Mouse (Mus musculus) forebrain, embryonic 16.5 days (tissue): ENCODE data around the gene Prg3. TPM values are rescaled to one million over a fixed set of nuclear protein-coding genes. Genes with fewer than 3 reads are reported as not detected.

Experiments
- ATAC-seq: fragments of 200-750 bp; cut with Nextera tagmentation; 2 replicates; pipeline ENCODE4 v1.8.0; 2017; ENCODE audit warnings: mild to moderate bottlenecking, moderate library complexity
- H3K27ac ChIP-seq: fragments of 300-500 bp; sonication (generic); 2 replicates; pipeline ENCODE4 v1.5.1; 2014; ENCODE audit warnings: low read length, control low read depth
- H3K27me3 ChIP-seq: fragments of 300-500 bp; sonication (generic); replicated peaks from 2 replicates; pipeline ENCODE4 v1.6.1; 2014; ENCODE audit warnings: low read length; ENCODE audit not compliant: control insufficient read depth, insufficient read depth
- H3K36me3 ChIP-seq: fragments of 300-500 bp; sonication (generic); 2 replicates; pipeline ENCODE4 v1.6.1; 2014; ENCODE audit not compliant: control insufficient read depth, insufficient read depth
- H3K4me1 ChIP-seq: fragments of 300-500 bp; sonication (generic); replicated peaks from 2 replicates; pipeline ENCODE4 v1.6.1; 2014; ENCODE audit warnings: low read length; ENCODE audit not compliant: control insufficient read depth, insufficient read depth
- H3K4me2 ChIP-seq: fragments of 300-500 bp; sonication (generic); 2 replicates; pipeline ENCODE4 v1.6.1; 2014; ENCODE audit warnings: mild to moderate bottlenecking, low read length, control low read depth
- H3K4me3 ChIP-seq: fragments of 300-500 bp; sonication (generic); replicated peaks from 2 replicates; pipeline ENCODE4 v1.5.1; 2014; ENCODE audit warnings: mild to moderate bottlenecking, low read length, control low read depth
- H3K9ac ChIP-seq: fragments of 300-500 bp; sonication (generic); replicated peaks from 2 replicates; pipeline ENCODE4 v1.6.1; 2014; ENCODE audit warnings: low read depth, low read length, control low read depth
- H3K9me3 ChIP-seq: fragments of 300-500 bp; sonication (generic); 2 replicates; pipeline ENCODE4 v1.6.1; 2016; ENCODE audit warnings: low read length; ENCODE audit not compliant: control insufficient read depth
- WGBS: fragments of 180-500 bp; shearing (Covaris S2); extraction: QIAGEN DNeasy Blood & Tissue Kit; methylation state at CpG from one replicate; pipeline ENCODE4 v1.1.7; 2014; 5-methylcytosine and 5-hydroxymethylcytosine counted together
- polyA plus RNA-seq: library from polyadenylated mRNA; unstranded; fragments of >200 nt; fragmentation: Nextera tagmentation; extraction: Ambion mirVana; gene quantifications from 2 replicates; pipeline ENCODE4 v1.2.1, GENCODE M21; 2015

Prg3 gene
- not detected in 2 replicates for polyA plus RNA-seq

DNA sequence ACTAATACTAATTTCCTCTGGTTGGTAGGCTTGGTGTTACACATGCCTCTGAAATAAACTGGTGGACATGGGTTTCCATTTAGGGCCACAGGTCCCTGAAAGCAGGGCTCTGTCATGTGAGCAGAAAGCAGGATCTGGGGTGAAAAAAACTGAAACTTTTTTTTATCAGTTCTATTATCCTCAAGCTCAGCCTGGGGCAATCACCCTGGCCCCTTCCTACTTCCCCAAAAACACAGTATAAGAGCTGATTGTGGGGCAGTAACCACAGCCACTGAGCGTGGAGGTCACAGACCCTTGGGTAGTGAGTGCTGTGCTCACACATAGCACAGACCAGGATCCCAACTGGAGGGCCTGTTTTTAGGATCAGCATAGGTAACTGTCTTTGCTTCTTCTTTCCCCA, at the start of gene Prg3:
Gene Prg3 (plus strand): TSS at position 286 of the 400 bp plus-strand sequence.
- no peaks in the 10 kb centered on the region for H3K36me3 ChIP-seq
- H3K27ac ChIP-seq: no peak within 1 kb of the TSS
- H3K4me1 ChIP-seq: no peaks in the 10 kb centered on the region
- no peak within 1 kb of the TSS for H3K9ac ChIP-seq
- H3K4me2 ChIP-seq: no peak within 1 kb of the TSS
- H3K27me3 ChIP-seq: no peaks in the 10 kb centered on the region
- no peak for ATAC-seq
- 89% methylated on average over 1 of the region's 1 CpGs for WGBS
- no peak within 1 kb of the TSS for H3K4me3 ChIP-seq
- no peaks in the 10 kb centered on the region for H3K9me3 ChIP-seq

DNA sequence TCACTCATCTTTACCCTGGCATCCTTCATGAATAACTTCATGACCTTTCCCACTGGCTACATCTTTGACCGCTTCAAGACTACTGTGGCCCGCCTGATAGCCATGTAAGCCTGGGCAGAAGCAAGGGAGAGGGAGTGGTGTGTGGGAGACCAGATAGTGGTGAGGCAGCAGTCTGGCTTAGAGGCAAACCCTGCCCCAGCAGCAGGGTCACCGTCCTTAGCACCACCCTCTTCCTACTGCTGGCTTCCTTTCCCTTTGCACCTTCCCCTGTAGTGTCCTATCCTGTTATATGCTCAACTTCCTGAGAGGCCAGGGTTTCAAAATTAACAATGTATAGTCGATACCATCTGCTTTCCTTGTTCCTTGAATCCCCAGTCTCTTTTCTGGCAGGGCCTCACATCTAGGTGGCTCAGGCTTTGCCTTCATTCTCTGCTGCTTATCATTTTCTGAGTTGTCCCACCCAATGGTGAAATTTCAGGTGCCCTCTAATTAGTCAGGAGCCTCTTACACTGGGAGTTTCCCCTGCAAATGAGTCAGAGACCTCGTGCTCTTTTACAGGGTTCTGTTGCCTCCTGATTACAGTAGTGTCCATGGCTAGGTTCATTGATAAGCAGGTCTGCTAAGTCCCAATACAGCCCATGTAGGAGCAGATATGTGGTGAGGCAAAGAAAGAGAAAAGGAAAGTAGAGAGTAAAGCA, 49.6 kb upstream of the Prg3 start:
- Histone ChIP-seq H3K36me3 (no peaks in the 10 kb centered on the region), H3K4me2 (no peak overlapping the region), H3K27ac (no peak overlapping the region), H3K4me1 (peaks cover 3% of the 10 kb centered on the region; the same call in 1 of the 2 replicates), H3K4me3 (no peak overlapping the region), H3K9ac (no peak overlapping the region), H3K27me3 (no peaks in the 10 kb centered on the region), H3K9me3 (no peaks in the 10 kb centered on the region)
- ATAC-seq: no peak
- whole genome bisulfite sequencing: 90% methylated on average over 5 of the region's 5 CpGs

DNA sequence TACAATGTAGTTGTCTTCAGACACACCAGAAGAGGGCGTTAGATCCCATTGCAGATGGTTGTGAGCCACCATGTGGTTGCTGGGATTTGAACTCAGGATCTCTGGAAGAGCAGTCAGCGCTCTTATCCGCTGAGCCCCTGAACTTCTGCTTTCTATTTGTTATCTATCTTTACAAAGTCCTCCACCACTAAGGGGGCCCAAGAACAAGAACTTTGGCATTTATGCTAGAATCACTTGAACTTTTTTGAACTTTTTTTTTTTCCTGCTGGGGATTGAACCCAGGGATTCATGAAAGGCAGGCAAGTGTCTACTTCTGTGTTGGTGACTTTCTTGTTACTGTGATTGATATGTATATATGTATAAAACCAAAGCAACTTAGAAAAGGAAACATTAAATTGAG, 48.7 kb upstream of the Prg3 start:
- H3K27me3 ChIP-seq: no peaks in the 10 kb centered on the region
- no peaks in the 10 kb centered on the region for H3K36me3 ChIP-seq
- H3K4me1 ChIP-seq: peaks cover 3% of the 10 kb centered on the region; the same call in 1 of the 2 replicates
- H3K4me3 ChIP-seq: no peak overlapping the region
- H3K27ac ChIP-seq: no peak overlapping the region
- WGBS: 92% methylated on average over 3 of the region's 3 CpGs
- H3K9ac ChIP-seq: no peak overlapping the region
- no peak for ATAC-seq
- no peak overlapping the region for H3K4me2 ChIP-seq
- H3K9me3 ChIP-seq: no peaks in the 10 kb centered on the region

DNA sequence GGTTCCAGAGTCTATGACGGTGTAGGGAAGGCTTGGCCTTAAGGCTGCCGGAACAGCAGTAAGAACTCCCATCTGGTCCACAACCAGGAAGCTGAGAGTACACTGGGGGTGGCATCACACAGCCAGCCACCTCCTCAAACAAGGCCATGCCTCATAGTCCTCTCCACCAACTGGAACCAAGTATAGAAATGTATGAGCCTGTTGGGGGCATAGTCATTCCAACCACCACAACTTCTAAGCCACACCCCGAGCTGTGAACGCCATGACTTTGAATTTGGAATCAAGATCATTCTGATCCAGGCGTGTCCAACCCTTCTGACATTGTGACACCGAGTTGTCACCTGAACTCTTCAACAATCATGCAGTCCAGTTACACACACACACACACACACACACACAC, 48.3 kb upstream of the Prg3 start:
- WGBS: 97% methylated on average over 6 of the region's 6 CpGs
- ATAC-seq: no peak
- no peaks in the 10 kb centered on the region for H3K27me3 ChIP-seq

DNA sequence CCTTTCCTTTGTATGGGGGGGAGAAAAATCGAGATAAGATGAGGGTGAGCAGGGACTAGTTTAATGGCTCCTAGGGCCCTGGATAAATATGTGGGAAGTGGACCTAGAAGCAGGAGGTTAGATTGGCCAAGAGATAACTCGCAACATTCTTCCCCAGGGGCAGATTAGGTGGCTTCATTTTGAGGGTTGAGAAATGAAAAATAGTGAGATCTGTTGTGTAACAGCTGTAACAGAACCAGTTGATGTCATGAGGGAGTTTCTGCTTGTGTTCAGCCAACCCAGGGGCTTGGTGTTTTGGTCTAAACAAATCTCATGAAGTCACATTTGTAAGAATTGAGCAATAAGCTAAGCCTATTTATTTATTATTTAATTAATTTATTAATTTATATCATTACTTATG, 46.7 kb upstream of the Prg3 start:
- H3K27me3 ChIP-seq: no peaks in the 10 kb centered on the region
- H3K36me3 ChIP-seq: no peaks in the 10 kb centered on the region
- H3K4me1 ChIP-seq: peaks cover 3% of the 10 kb centered on the region; the same call in 1 of the 2 replicates
- 81% methylated on average over 2 of the region's 2 CpGs for WGBS
- no peaks in the 10 kb centered on the region for H3K9me3 ChIP-seq
- no peak for ATAC-seq
- H3K27ac ChIP-seq: no peak overlapping the region
- H3K9ac ChIP-seq: no peak overlapping the region
- H3K4me2 ChIP-seq: no peak overlapping the region
- no peak overlapping the region for H3K4me3 ChIP-seq

More for the DNA sequence above, 48.3 kb upstream of the Prg3 start:
- H3K4me1 ChIP-seq: peaks cover 3% of the 10 kb centered on the region; the same call in 1 of the 2 replicates
- H3K4me2 ChIP-seq: no peak overlapping the region
- no peak overlapping the region for H3K27ac ChIP-seq
- H3K4me3 ChIP-seq: no peak overlapping the region
- no peak overlapping the region for H3K9ac ChIP-seq
- H3K36me3 ChIP-seq: no peaks in the 10 kb centered on the region
- H3K9me3 ChIP-seq: no peaks in the 10 kb centered on the region

DNA sequence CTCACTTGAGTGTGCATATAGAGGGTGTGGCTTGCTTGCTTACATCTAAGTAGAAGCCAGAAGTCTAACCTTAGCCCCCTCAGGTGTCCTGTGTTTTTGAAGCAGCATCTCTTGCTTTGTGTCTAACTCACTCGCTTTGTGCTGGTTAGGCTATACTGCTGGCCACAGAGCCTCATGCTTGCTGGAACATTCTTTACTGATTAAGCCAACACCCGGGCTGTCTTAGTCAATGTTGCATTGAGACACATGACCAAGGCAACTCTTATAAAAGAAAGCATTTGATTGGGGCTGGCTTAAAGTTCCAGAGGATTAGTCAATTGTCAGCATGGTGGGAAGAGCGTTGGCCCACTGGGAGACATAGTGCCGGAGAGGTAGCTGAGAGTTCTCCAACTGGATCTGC, 46.2 kb upstream of the Prg3 start:
- no peak for ATAC-seq
- WGBS: 87% methylated on average over 4 of the region's 4 CpGs
- Histone ChIP-seq H3K4me3 (no peak overlapping the region), H3K27ac (no peak overlapping the region), H3K36me3 (no peaks in the 10 kb centered on the region), H3K4me2 (no peak overlapping the region), H3K9me3 (no peaks in the 10 kb centered on the region), H3K9ac (no peak overlapping the region), H3K27me3 (no peaks in the 10 kb centered on the region), H3K4me1 (no peaks in the 10 kb centered on the region; the same call in 1 of the 2 replicates)

DNA sequence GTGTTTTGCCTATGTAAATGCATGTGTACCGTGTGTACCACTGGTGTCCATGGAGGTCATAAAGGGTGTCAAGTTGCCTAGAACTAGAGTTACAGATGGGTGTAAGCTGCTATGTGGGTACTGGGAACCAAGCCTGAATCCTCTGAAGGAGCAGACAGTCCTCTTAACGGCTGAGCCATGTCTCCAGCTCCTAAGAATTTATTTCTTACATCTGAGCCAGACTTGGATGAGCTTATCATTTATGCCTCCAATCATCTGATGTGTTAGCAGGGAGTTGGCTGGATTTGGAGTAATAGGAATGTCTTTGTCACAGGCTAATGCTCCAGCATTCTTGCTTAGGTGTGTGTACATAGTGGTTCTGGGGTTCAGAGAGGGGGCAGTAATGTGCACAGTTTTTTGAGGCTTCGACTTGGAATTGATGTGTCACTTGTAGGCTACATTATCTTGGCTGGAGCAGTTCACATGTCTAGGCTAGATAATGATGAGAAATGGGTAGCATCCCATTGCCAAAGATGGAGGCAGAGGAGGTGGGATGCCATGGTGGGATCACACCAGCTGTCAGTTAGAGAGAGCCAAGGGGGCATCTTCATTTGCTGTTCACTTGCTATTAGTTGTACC, 40.8 kb upstream of the Prg3 start:
- 75% methylated on average over 3 of the region's 3 CpGs for WGBS
- peaks cover 3% of the 10 kb centered on the region; the same call in 1 of the 2 replicates for H3K4me1 ChIP-seq
- H3K4me2 ChIP-seq: no peak overlapping the region
- no peak overlapping the region for H3K9ac ChIP-seq
- H3K27ac ChIP-seq: peak overlapping the region; percentile 61
- H3K9me3 ChIP-seq: no peaks in the 10 kb centered on the region
- ATAC-seq: peak; percentile 63
- H3K27me3 ChIP-seq: no peaks in the 10 kb centered on the region
- no peak overlapping the region for H3K4me3 ChIP-seq
- H3K36me3 ChIP-seq: no peaks in the 10 kb centered on the region

DNA sequence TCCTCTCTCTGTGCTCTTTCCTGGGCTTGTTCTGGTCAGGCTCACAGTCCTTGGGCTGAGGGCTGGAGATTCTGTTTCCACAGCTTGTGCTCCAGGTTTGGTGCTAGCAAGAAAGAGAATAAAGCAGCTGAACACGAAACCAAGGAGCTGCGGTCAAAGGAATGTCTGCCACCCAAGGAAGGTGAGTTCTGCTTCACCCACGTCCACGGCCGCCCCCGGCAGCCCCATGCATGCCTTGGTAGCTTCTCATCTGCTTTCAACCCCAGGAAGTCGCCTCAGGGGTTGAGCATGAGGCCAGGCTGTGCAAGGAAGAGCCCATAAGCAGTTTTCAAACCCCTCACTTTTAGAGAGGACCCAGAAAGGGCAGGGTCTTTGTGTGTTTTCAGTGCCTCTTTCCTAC, 39.8 kb upstream of the Prg3 start:
- Histone ChIP-seq H3K4me3 (no peak overlapping the region), H3K27me3 (no peaks in the 10 kb centered on the region), H3K36me3 (no peaks in the 10 kb centered on the region), H3K4me1 (peaks cover 3% of the 10 kb centered on the region; the same call in 1 of the 2 replicates), H3K9me3 (no peaks in the 10 kb centered on the region), H3K4me2 (no peak overlapping the region), H3K27ac (no peak overlapping the region), H3K9ac (no peak overlapping the region)
- ATAC-seq: no peak
- 94% methylated on average over 7 of the region's 7 CpGs for WGBS

DNA sequence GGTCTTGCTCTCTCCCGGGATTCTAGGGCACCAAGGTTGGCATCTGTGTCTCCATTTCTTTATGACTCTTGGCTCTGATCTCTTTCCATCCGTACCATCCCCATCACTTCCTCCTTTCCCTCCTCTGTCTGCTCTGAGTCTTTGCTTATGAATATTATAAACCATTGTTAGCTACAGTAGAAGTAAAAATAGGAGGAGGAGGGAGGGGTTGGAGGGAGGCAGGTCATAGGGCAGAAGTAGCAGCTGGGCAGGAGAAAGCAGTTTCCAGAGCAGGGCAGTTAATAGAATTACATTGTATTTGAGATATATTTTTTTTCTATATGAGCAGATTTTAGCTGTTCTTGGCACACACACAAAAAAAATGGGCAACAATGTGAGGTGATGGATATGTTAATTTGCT, 39.3 kb upstream of the Prg3 start:
- no peaks in the 10 kb centered on the region for H3K27me3 ChIP-seq
- ATAC-seq: no peak
- no peak overlapping the region for H3K4me3 ChIP-seq
- 74% methylated on average over 2 of the region's 2 CpGs for WGBS
- H3K9ac ChIP-seq: no peak overlapping the region
- peaks cover 3% of the 10 kb centered on the region; the same call in 1 of the 2 replicates for H3K4me1 ChIP-seq
- H3K27ac ChIP-seq: no peak overlapping the region
- H3K36me3 ChIP-seq: no peaks in the 10 kb centered on the region
- no peak overlapping the region for H3K4me2 ChIP-seq
- no peaks in the 10 kb centered on the region for H3K9me3 ChIP-seq
